ENCODE assay signal across 8 mouse cellular contexts in genomic region chr19:46135789-46136638, GRCm38 (mm10). TPM values are rescaled to one million over a fixed set of nuclear protein-coding genes. Genes with fewer than 3 reads are reported as not detected.
A peak's percentile ranks its signal among the peaks of the same experiment; 100 is the strongest.
DNase-seq lines count a peak whose midpoint lies in the region; ATAC-seq and TF ChIP-seq lines count a peak whose summit lies in the region.

No protein-coding gene starts in this region.

- no peak; a peak in 1 of 4 replicates for TF ChIP-seq POLR2A in MEL (IDR thresholded peaks at IDR 0.05; ENCODE audit: control insufficient read depth in 1 of 2, insufficient read depth in 1 of 2, low read depth in 1 of 2, low read length in 2 of 2, poor library complexity in 1 of 2)

- WGBS in forebrain, embryonic 15.5 days = under 1% methylated on average over 79 of the region's 79 CpGs
- WGBS in hindbrain, embryonic 11.5 days = under 1% methylated on average over 77 of the region's 79 CpGs
- under 1% methylated on average over 69 of the region's 79 CpGs for whole genome bisulfite sequencing in limb, embryonic 11.5 days
- 0% methylated on average over 79 of the region's 79 CpGs for WGBS in midbrain, embryonic 11.5 days

- no peak for TF ChIP-seq EP300 in MEL (IDR thresholded peaks at IDR 0.05; ENCODE audit: low read depth in 1 of 2, low read length in 2 of 2)

- peak; percentile 49 for ATAC-seq in forebrain, embryonic 15.5 days (replicated peaks)
- ATAC-seq in hindbrain, embryonic 11.5 days (ENCODE audit: low FRiP score) = peak; percentile 66
- ATAC-seq in limb, embryonic 11.5 days (ENCODE audit: insufficient number of reproducible peaks, low FRiP score, low TSS enrichment, low read depth) = peak; percentile 68
- ATAC-seq in midbrain, embryonic 11.5 days (ENCODE audit: low FRiP score) = peak; percentile 69

- H3K79me2 ChIP-seq in MEL (ENCODE audit: control insufficient read depth, insufficient read depth, low read length, poor library complexity) = no peaks in the 10 kb centered on the region; the same call in 1 of the 2 replicates

- H3K9ac ChIP-seq in MEL (ENCODE audit: control insufficient read depth, low read depth, low read length, poor library complexity, severe bottlenecking) = peak overlapping the region; percentile 51
- H3K9ac ChIP-seq in forebrain, embryonic 15.5 days (replicated peaks) = peak overlapping the region; percentile 44
- peak overlapping the region; percentile 40; the same call in 1 of the 2 replicates for H3K9ac ChIP-seq in hindbrain, embryonic 11.5 days (ENCODE audit: low read depth, low read length)
- H3K9ac ChIP-seq in limb, embryonic 11.5 days (ENCODE audit: low read length) = peak overlapping the region; percentile 49
- peak overlapping the region; percentile 2 for H3K9ac ChIP-seq in midbrain, embryonic 11.5 days (ENCODE audit: low read length)

- H3K36me3 ChIP-seq in MEL (ENCODE audit: control insufficient read depth in 1 of 2, insufficient read depth in 2 of 2, low read length in 2 of 2) = peaks cover 0 to 8% of the 10 kb centered on the region in 2 experiments; a peak in 2 of 4 replicates
- no peaks in the 10 kb centered on the region for H3K36me3 ChIP-seq in forebrain, embryonic 15.5 days
- no peaks in the 10 kb centered on the region for H3K36me3 ChIP-seq in hindbrain, embryonic 11.5 days (ENCODE audit: control insufficient read depth, insufficient read depth, low read length)
- no peaks in the 10 kb centered on the region for H3K36me3 ChIP-seq in limb, embryonic 11.5 days (ENCODE audit: control insufficient read depth, insufficient read depth, low read length)
- no peaks in the 10 kb centered on the region for H3K36me3 ChIP-seq in midbrain, embryonic 11.5 days (ENCODE audit: control insufficient read depth, insufficient read depth, low read length)

- DNase-seq in MEL (ENCODE audit: low read depth, low spot score) = peak; percentile 80
- peak; percentile 70 for DNase-seq in hindbrain, embryonic 11.5 days (ENCODE audit: low spot score)
- peak; percentile 77 for DNase-seq in limb, embryonic 11.5 days (ENCODE audit: low spot score)
- peak; percentile 97 for DNase-seq in midbrain, embryonic 11.5 days (ENCODE audit: low spot score, missing footprints)
- peak; percentile 76 to 80 for DNase-seq in spleen, postnatal 10 days (ENCODE audit: low spot score in 2 of 2)
- DNase-seq in layer of hippocampus, adult 9-10 months (ENCODE audit: low spot score) = no peak

- peak in 2 of 3 experiments; percentile 63 to 76; a peak in 5 of 6 replicates for TF ChIP-seq CTCF in MEL (IDR thresholded peaks at IDR 0.05 in 2 of 3, conservative IDR thresholded peaks at IDR 0.05 in 1 of 3; ENCODE audit: control insufficient read depth in 1 of 3, insufficient read depth in 1 of 3, low read depth in 2 of 3, low read length in 3 of 3, poor library complexity in 1 of 3, severe bottlenecking in 1 of 3)

- peak overlapping the region; percentile 48 to 80 for H3K4me3 ChIP-seq in MEL (ENCODE audit: control insufficient read depth in 1 of 2, insufficient read depth in 1 of 2, low read depth in 2 of 2, low read length in 2 of 2)
- H3K4me3 ChIP-seq in brown adipose tissue, adult 24 weeks (ENCODE audit: insufficient read depth, low read depth, low read length) = peak overlapping the region; percentile 65
- H3K4me3 ChIP-seq in forebrain, embryonic 15.5 days = peak overlapping the region; percentile 58
- peak overlapping the region; percentile 54 for H3K4me3 ChIP-seq in hindbrain, embryonic 11.5 days (ENCODE audit: low read depth, low read length)
- H3K4me3 ChIP-seq in limb, embryonic 11.5 days (ENCODE audit: low read depth, low read length) = peak overlapping the region; percentile 47
- peak overlapping the region; percentile 46 for H3K4me3 ChIP-seq in midbrain, embryonic 11.5 days (ENCODE audit: low read depth, low read length)

- H3K4me1 ChIP-seq in MEL (ENCODE audit: control insufficient read depth in 1 of 2, insufficient read depth in 2 of 2, low read length in 2 of 2) = peaks cover 0 to 17% of the 10 kb centered on the region in 2 experiments; a peak in 2 of 4 replicates
- H3K4me1 ChIP-seq in brown adipose tissue, adult 24 weeks (ENCODE audit: control insufficient read depth, insufficient read depth, insufficient read length, low read length) = peaks cover 4% of the 10 kb centered on the region; the same call in 1 of the 2 replicates
- H3K4me1 ChIP-seq in forebrain, embryonic 15.5 days = peaks cover 28% of the 10 kb centered on the region
- peaks cover 11% of the 10 kb centered on the region for H3K4me1 ChIP-seq in hindbrain, embryonic 11.5 days (replicated peaks; ENCODE audit: control insufficient read depth, insufficient read depth, low read length)
- H3K4me1 ChIP-seq in limb, embryonic 11.5 days (ENCODE audit: control insufficient read depth, insufficient read depth, low read length) = peaks cover 18% of the 10 kb centered on the region
- H3K4me1 ChIP-seq in midbrain, embryonic 11.5 days (ENCODE audit: control insufficient read depth, insufficient read depth, low read length) = peaks cover 27% of the 10 kb centered on the region

- H3K27me3 ChIP-seq in MEL (ENCODE audit: control insufficient read depth in 1 of 2, insufficient read depth in 2 of 2, low read length in 2 of 2) = peaks cover 3 to 5% of the 10 kb centered on the region in 2 experiments; a peak in 3 of 4 replicates
- H3K27me3 ChIP-seq in forebrain, embryonic 15.5 days = peaks cover 71% of the 10 kb centered on the region
- H3K27me3 ChIP-seq in hindbrain, embryonic 11.5 days (ENCODE audit: control insufficient read depth, insufficient read depth, low read length) = peaks cover 69% of the 10 kb centered on the region
- H3K27me3 ChIP-seq in limb, embryonic 11.5 days (ENCODE audit: control insufficient read depth, insufficient read depth, low read length) = peaks cover 76% of the 10 kb centered on the region
- peaks cover 71% of the 10 kb centered on the region for H3K27me3 ChIP-seq in midbrain, embryonic 11.5 days (ENCODE audit: control insufficient read depth, insufficient read depth, low read length)

- H3K9me3 ChIP-seq in MEL (replicated peaks; ENCODE audit: insufficient read depth, low read length) = no peaks in the 10 kb centered on the region
- H3K9me3 ChIP-seq in forebrain, embryonic 15.5 days = no peaks in the 10 kb centered on the region
- H3K9me3 ChIP-seq in hindbrain, embryonic 11.5 days (ENCODE audit: control insufficient read depth, low read length) = no peaks in the 10 kb centered on the region
- H3K9me3 ChIP-seq in limb, embryonic 11.5 days (ENCODE audit: control insufficient read depth, low read length) = no peaks in the 10 kb centered on the region
- H3K9me3 ChIP-seq in midbrain, embryonic 11.5 days (ENCODE audit: control insufficient read depth, low read length) = no peaks in the 10 kb centered on the region

- TF ChIP-seq RAD21 in MEL (IDR thresholded peaks at IDR 0.05; ENCODE audit: low read depth, low read length) = no peak

- H3K27ac ChIP-seq in MEL (ENCODE audit: control insufficient read depth, low read depth, low read length) = no peak overlapping the region
- no peak overlapping the region for H3K27ac ChIP-seq in brown adipose tissue, adult 24 weeks (replicated peaks; ENCODE audit: low read depth, low read length)
- H3K27ac ChIP-seq in forebrain, embryonic 15.5 days (replicated peaks) = no peak overlapping the region
- no peak overlapping the region for H3K27ac ChIP-seq in hindbrain, embryonic 11.5 days (ENCODE audit: low read depth, low read length)
- H3K27ac ChIP-seq in limb, embryonic 11.5 days (replicated peaks; ENCODE audit: low read depth, low read length) = 0 out of 2 replicates have a peak overlapping the region, but pooled peaks have one; percentile 14
- H3K27ac ChIP-seq in midbrain, embryonic 11.5 days (ENCODE audit: low read depth, low read length) = no peak overlapping the region

- H3K4me2 ChIP-seq in forebrain, embryonic 15.5 days (replicated peaks) = peak overlapping the region; percentile 100
- H3K4me2 ChIP-seq in hindbrain, embryonic 11.5 days (replicated peaks; ENCODE audit: low read depth, low read length) = peak overlapping the region; percentile 90
- peak overlapping the region; percentile 100 for H3K4me2 ChIP-seq in limb, embryonic 11.5 days (ENCODE audit: low read depth, severe bottlenecking)
- peak overlapping the region; percentile 92 for H3K4me2 ChIP-seq in midbrain, embryonic 11.5 days

RNA-seq across cellular contexts. Expression of gene Elovl3, which starts 4.3 kb away (rescaled TPM):
- 1.2 and 1.4 TPM in 2 replicates for total RNA-seq in MEL (2012; rRNA removed)
- 1 to 10 TPM in 1 of 2 experiments, not detected in 1; 2.3 TPM for polyA plus RNA-seq in MEL (2012; ENCODE audit: insufficient read depth in 1 of 2, insufficient read length in 2 of 2, low read depth in 1 of 2, low replicate concordance in 2 of 2, missing spikeins in 1 of 2)
- polyA plus RNA-seq in brown adipose tissue, adult 24 weeks (2012; ENCODE audit: insufficient read depth, insufficient read length, missing spikeins) = 35.1 and 159 TPM in 2 replicates
- not detected in 2 replicates for polyA plus RNA-seq in forebrain, embryonic 15.5 days (2015; fragmentation: Nextera tagmentation; extraction: Ambion mirVana)
- polyA plus RNA-seq in hindbrain, embryonic 11.5 days (2014; fragmentation: Nextera tagmentation; extraction: Ambion mirVana) = not detected in 2 replicates
- 0.23 and 0.30 TPM in 2 replicates for polyA plus RNA-seq in limb, embryonic 11.5 days (2014; fragmentation: Nextera tagmentation; extraction: Ambion mirVana)
- polyA plus RNA-seq in midbrain, embryonic 11.5 days (2014; fragmentation: Nextera tagmentation; extraction: Ambion mirVana) = not detected in 2 replicates

RNA-seq across cellular contexts. Expression of gene Pitx3, which starts 12.1 kb away (rescaled TPM):
- total RNA-seq in MEL (2012; rRNA removed) = 0.08 and 0.10 TPM in 2 replicates
- under 1 TPM in 1 of 2 experiments, not detected in 1; 0.28 TPM for polyA plus RNA-seq in MEL (2012; ENCODE audit: insufficient read depth in 1 of 2, insufficient read length in 2 of 2, low read depth in 1 of 2, low replicate concordance in 2 of 2, missing spikeins in 1 of 2)
- not detected in 2 replicates for polyA plus RNA-seq in brown adipose tissue, adult 24 weeks (2012; ENCODE audit: insufficient read depth, insufficient read length, missing spikeins)
- polyA plus RNA-seq in forebrain, embryonic 15.5 days (2015; fragmentation: Nextera tagmentation; extraction: Ambion mirVana) = not detected in 2 replicates
- polyA plus RNA-seq in hindbrain, embryonic 11.5 days (2014; fragmentation: Nextera tagmentation; extraction: Ambion mirVana) = 0.65 and 0.88 TPM in 2 replicates
- 3.4 and 4.4 TPM in 2 replicates for polyA plus RNA-seq in limb, embryonic 11.5 days (2014; fragmentation: Nextera tagmentation; extraction: Ambion mirVana)
- 0.18 and 0.39 TPM in 2 replicates for polyA plus RNA-seq in midbrain, embryonic 11.5 days (2014; fragmentation: Nextera tagmentation; extraction: Ambion mirVana)

RNA-seq across cellular contexts. Expression of gene Gbf1, which starts 16.3 kb away (rescaled TPM):
- total RNA-seq in MEL (2012; rRNA removed) = 20.1 and 23.7 TPM in 2 replicates
- polyA plus RNA-seq in MEL (2012; ENCODE audit: insufficient read depth in 1 of 2, insufficient read length in 2 of 2, low read depth in 1 of 2, low replicate concordance in 2 of 2, missing spikeins in 1 of 2) = 100 to 1,000 TPM in 1 of 2 experiments, 10 to 100 TPM in 1; 54.1 to 400 TPM
- polyA plus RNA-seq in brown adipose tissue, adult 24 weeks (2012; ENCODE audit: insufficient read depth, insufficient read length, missing spikeins) = 21.7 and 24.9 TPM in 2 replicates
- 65.6 and 71.3 TPM in 2 replicates for polyA plus RNA-seq in forebrain, embryonic 15.5 days (2015; fragmentation: Nextera tagmentation; extraction: Ambion mirVana)
- 43.8 and 63.0 TPM in 2 replicates for polyA plus RNA-seq in hindbrain, embryonic 11.5 days (2014; fragmentation: Nextera tagmentation; extraction: Ambion mirVana)
- 35.0 and 37.8 TPM in 2 replicates for polyA plus RNA-seq in limb, embryonic 11.5 days (2014; fragmentation: Nextera tagmentation; extraction: Ambion mirVana)
- polyA plus RNA-seq in midbrain, embryonic 11.5 days (2014; fragmentation: Nextera tagmentation; extraction: Ambion mirVana) = 36.6 and 42.6 TPM in 2 replicates
